Mouse (Mus musculus) neural tube, embryonic 14.5 days (tissue): Measurements from ENCODE around the gene Mfsd12. TPM values are rescaled to one million over a fixed set of nuclear protein-coding genes. Genes with fewer than 3 reads are reported as not detected.

ENCODE experiments used
- ATAC-seq: fragments of 200-750 bp; cut with Nextera tagmentation; 2 replicates; pipeline ENCODE4 v1.8.0; 2017; ENCODE audit warnings: low read depth, mild to moderate bottlenecking, moderate TSS enrichment, moderate library complexity
- H3K27ac ChIP-seq: fragments of 300-500 bp; sonication (generic); 2 replicates; pipeline ENCODE4 v1.5.1; 2014; ENCODE audit warnings: low read depth, mild to moderate bottlenecking, control low read depth, low read length, moderate library complexity, mixed read lengths
- H3K27me3 ChIP-seq: fragments of 300-500 bp; sonication (generic); 2 replicates; pipeline ENCODE4 v1.6.1; 2014; ENCODE audit warnings: low read length; ENCODE audit not compliant: control insufficient read depth, insufficient read depth
- H3K36me3 ChIP-seq: fragments of 300-500 bp; sonication (generic); 2 replicates; pipeline ENCODE4 v1.6.1; 2014; ENCODE audit warnings: low read length, mixed read lengths; ENCODE audit not compliant: control insufficient read depth, insufficient read depth
- H3K4me1 ChIP-seq: fragments of 300-500 bp; sonication (generic); 2 replicates; pipeline ENCODE4 v1.6.1; 2014; ENCODE audit warnings: low read length; ENCODE audit not compliant: control insufficient read depth, insufficient read depth
- H3K4me2 ChIP-seq: fragments of 300-500 bp; sonication (generic); 2 replicates; pipeline ENCODE4 v1.6.1; 2014; ENCODE audit warnings: mild to moderate bottlenecking, low read depth, low read length, control low read depth
- H3K4me3 ChIP-seq: fragments of 300-500 bp; sonication (generic); 2 replicates; pipeline ENCODE4 v1.5.1; 2014; ENCODE audit warnings: low read depth, low read length, control low read depth, mixed read lengths
- H3K9ac ChIP-seq: fragments of 300-500 bp; sonication (generic); replicated peaks from 2 replicates; pipeline ENCODE4 v1.6.1; 2014; ENCODE audit warnings: low read depth, mild to moderate bottlenecking, control low read depth, low read length, mixed read lengths
- H3K9me3 ChIP-seq: fragments of 300-500 bp; sonication (generic); 2 replicates; pipeline ENCODE4 v1.6.1; 2016; ENCODE audit warnings: low read length; ENCODE audit not compliant: control insufficient read depth
- WGBS: fragments of 180-500 bp; shearing (Covaris S2); extraction: QIAGEN DNeasy Blood & Tissue Kit; methylation state at CpG from one replicate; pipeline ENCODE4 v1.1.7; 2014; 5-methylcytosine and 5-hydroxymethylcytosine counted together
- polyA plus RNA-seq: library from polyadenylated mRNA; unstranded; fragments of >200 nt; fragmentation: Nextera tagmentation; extraction: Ambion mirVana; gene quantifications from 2 replicates; pipeline ENCODE4 v1.2.1, GENCODE M21; 2014

Gene Mfsd12
- polyA plus RNA-seq, 1 experiment from 2014 or later, result 8.7 TPM

DNA sequence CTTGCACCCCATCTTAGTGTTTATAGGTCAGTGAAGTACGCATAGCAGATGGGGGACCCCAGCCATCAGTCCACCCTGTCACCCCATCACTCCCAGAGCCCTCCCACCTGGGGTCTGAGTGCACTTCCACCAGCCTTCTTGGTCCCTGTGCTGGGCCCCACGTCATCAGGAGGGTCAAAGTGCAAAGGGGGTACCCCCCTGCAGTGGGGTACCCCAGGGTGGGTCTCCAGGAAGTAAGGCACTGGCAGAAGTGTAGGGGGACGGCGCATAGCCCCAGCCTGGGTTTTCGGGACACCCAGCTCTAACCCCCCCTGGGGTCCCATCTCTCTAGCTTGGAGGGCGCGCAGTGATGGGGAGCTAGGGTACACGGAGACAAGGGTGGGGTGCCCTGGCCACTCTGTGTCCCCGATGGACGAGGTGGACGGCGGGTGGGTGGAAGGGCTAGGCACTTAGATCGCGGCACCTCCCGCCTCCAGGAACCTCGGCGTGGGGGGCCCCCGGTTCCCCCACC, 42.6 kb downstream of the Mfsd12 start:
- WGBS, result 79% methylated on average over 18 of the region's 18 CpGs
- H3K27ac ChIP-seq, result no peak overlapping the region
- no peaks in the 10 kb centered on the region for H3K27me3 ChIP-seq
- H3K4me3 ChIP-seq, result no peak overlapping the region
- no peak for ATAC-seq
- H3K4me1 ChIP-seq, result peaks cover 36% of the 10 kb centered on the region
- H3K4me2 ChIP-seq, result no peak overlapping the region
- H3K36me3 ChIP-seq, result peaks cover 30% of the 10 kb centered on the region
- no peaks in the 10 kb centered on the region for H3K9me3 ChIP-seq
- H3K9ac ChIP-seq, result no peak overlapping the region

DNA sequence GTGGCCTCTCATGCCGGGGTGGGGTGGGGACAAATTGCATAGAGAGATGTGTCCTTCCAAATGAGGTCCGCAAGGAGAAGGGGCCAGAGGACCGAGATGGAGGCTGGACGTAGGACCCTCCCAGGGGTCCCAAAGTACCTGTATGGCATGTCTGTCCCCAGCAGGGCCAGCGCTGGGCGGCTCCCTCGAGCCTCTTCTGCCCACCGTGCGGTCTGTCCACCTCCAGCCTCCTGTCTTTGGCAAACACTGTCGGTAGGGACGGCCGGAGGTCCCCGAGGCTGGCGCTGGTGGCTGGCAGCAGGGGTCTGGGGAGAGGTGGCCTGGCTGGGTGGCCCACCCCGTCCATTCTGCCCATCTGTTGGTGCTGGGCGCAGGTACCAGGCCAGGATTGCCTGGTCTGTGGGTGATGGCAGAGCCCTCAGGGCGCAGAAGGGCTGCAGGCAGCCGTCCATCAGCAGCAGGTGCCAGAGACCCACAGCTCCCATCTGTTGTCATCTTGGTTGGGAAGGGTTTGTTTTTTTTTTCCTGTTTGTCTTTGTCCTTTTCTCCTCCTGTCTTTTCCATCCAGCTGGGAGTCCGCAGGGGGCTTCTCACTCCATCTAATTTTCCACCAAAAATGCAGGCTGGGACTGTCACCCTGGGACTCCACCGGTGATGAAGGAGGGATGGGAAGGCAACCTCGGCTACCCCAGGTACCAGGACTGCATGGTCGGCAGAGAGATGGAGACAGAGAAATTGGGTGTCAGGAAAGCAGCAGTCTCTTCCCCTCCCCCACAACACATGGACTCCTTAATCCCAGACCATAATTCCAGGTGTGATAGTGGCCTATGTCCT, 43.3 kb downstream of the Mfsd12 start:
- 0 out of 2 replicates have a peak overlapping the region, but pooled peaks have one; percentile 81 for H3K27ac ChIP-seq
- 0 out of 2 replicates have a peak overlapping the region, but pooled peaks have one; percentile 7 for H3K4me3 ChIP-seq
- H3K9ac ChIP-seq, result no peak overlapping the region
- H3K4me1 ChIP-seq, result peaks cover 36% of the 10 kb centered on the region
- H3K36me3 ChIP-seq, result peaks cover 32% of the 10 kb centered on the region
- no peaks in the 10 kb centered on the region for H3K9me3 ChIP-seq
- no peak for ATAC-seq
- WGBS, result 37% methylated on average over 17 of the region's 22 CpGs
- no peaks in the 10 kb centered on the region for H3K27me3 ChIP-seq
- no peak overlapping the region; the same call in 1 of the 2 replicates for H3K4me2 ChIP-seq

DNA sequence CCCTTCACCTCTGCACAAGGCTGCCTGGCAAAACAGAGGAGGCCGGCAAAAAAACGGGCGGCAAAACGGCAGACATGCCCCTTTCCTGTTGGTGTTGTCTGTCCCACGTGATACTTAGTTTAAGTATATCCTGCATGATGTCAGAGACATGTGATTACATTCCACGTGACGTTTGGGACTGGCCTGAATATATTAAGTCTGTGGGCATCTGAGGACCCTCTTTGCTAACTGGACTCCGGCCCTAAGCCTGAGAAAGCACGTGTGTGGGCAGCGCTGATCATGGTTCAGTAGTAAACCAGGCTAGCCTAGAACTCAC, 43.9 kb downstream of the Mfsd12 start:
- H3K27ac ChIP-seq, result peak overlapping the region; percentile 81
- 23% methylated on average over 10 of the region's 10 CpGs for WGBS
- peaks cover 36% of the 10 kb centered on the region for H3K4me1 ChIP-seq
- H3K9ac ChIP-seq, result no peak overlapping the region
- peak; percentile 7; the same call in 1 of the 2 replicates for ATAC-seq
- no peak overlapping the region; the same call in 1 of the 2 replicates for H3K4me2 ChIP-seq
- H3K9me3 ChIP-seq, result no peaks in the 10 kb centered on the region
- H3K4me3 ChIP-seq, result no peak overlapping the region
- H3K36me3 ChIP-seq, result peaks cover 37% of the 10 kb centered on the region
- H3K27me3 ChIP-seq, result no peaks in the 10 kb centered on the region

DNA sequence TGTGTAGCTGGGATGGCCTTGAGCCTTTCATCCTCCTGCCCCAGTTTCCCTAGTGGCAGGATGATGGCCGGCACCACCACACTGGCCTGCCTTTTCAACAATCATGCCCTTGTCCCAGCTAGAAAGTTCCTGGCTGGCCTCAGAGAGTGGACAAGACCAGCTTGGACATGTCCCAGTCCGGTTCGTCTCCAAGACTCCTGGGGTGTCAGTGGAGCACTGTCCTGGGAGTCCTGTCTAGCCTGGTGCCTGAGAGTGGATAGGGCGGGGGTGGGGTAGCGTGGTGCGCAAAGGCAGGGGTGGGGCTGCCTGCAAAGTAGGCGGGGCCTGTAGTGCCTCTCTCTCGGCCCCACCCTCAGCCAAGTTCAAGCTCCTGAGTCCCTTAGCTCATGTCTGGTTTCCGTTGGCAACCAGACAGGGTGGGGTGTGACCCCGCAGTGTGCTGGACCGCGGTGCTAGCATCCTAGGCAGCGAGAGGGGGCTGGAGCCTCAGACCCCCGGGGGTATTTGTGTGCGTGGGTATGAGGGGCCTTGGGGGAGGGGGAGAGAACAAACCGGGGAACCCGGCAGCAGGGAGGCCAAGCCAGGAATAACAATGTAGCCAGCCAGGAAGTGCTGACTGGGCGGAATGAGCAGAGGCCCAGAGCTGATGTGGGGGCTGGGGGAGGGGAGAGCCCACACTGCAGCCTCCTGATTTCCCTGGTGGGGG, 44.4 kb downstream of the Mfsd12 start:
- 5% methylated on average over 18 of the region's 18 CpGs for WGBS
- peaks cover 34% of the 10 kb centered on the region for H3K4me1 ChIP-seq
- peak; percentile 62 for ATAC-seq
- H3K36me3 ChIP-seq, result peaks cover 37% of the 10 kb centered on the region
- H3K27me3 ChIP-seq, result no peaks in the 10 kb centered on the region
- H3K4me2 ChIP-seq, result peak overlapping the region; percentile 20; the same call in 1 of the 2 replicates
- H3K27ac ChIP-seq, result peak overlapping the region; percentile 81
- H3K9me3 ChIP-seq, result no peaks in the 10 kb centered on the region
- 0 out of 2 replicates have a peak overlapping the region, but pooled peaks have one; percentile 21 for H3K9ac ChIP-seq
- H3K4me3 ChIP-seq, result no peak overlapping the region

DNA sequence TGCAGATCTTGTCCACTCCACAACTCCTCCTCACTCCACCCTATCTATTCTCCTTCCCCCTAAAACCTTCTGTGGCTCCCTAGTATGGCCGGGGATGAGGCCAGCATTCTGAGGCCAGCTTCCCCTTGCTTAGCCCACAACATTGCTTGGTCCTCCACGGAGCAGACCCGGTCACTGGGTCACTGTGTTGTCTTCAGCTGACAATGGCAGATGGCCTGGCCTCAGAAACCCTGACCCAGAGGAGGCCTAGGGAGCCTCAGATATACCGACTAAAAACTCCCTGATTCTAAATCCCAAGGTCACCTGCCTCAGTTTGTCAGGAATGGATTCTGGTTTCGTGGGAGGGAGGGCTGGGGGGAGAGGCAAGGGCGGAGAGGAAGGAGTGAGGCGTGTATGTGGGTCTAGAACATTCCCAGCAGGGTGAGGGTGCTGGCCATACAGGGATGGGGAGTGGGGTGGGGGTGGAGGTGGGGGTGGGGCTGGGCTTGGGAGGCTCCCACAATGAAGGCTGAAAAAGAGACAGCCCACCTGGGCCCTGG, 45.0 kb downstream of the Mfsd12 start:
- H3K4me2 ChIP-seq, result peak overlapping the region; percentile 20; the same call in 1 of the 2 replicates
- 9% methylated on average over 7 of the region's 7 CpGs for WGBS
- peak overlapping the region; percentile 81 for H3K27ac ChIP-seq
- H3K4me3 ChIP-seq, result no peak overlapping the region
- peaks cover 39% of the 10 kb centered on the region for H3K36me3 ChIP-seq
- no peaks in the 10 kb centered on the region for H3K9me3 ChIP-seq
- H3K4me1 ChIP-seq, result peaks cover 36% of the 10 kb centered on the region
- no peaks in the 10 kb centered on the region for H3K27me3 ChIP-seq
- H3K9ac ChIP-seq, result 0 out of 2 replicates have a peak overlapping the region, but pooled peaks have one; percentile 21
- no peak for ATAC-seq

DNA sequence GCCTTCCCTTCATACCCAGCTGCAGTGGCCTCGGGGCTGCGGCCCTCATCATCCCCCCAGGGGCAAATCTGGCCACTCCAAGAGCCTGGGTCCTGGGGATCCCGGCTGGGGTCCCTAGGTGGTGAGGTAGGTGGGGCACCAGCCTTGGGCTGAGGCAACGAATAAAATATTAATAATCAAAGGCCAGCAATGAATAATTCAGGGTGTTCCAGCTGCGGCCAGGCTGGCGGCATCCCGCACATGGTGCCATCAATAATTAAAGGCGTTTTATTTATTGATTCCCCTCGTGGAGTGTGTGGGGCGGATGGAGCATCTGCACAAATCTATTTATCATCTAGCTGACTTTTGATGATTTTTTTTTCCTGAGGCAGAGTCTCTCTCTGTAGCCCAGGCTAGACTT, 46.2 kb downstream of the Mfsd12 start:
- no peak for ATAC-seq
- H3K27ac ChIP-seq, result peak overlapping the region; percentile 81; the same call in 1 of the 2 replicates
- peaks cover 34% of the 10 kb centered on the region for H3K36me3 ChIP-seq
- no peaks in the 10 kb centered on the region for H3K9me3 ChIP-seq
- 25% methylated on average over 10 of the region's 10 CpGs for WGBS
- H3K4me2 ChIP-seq, result 0 out of 2 replicates have a peak overlapping the region, but pooled peaks have one; percentile 11
- peaks cover 41% of the 10 kb centered on the region for H3K4me1 ChIP-seq
- H3K9ac ChIP-seq, result 0 out of 2 replicates have a peak overlapping the region, but pooled peaks have one; percentile 21
- H3K4me3 ChIP-seq, result no peak overlapping the region
- H3K27me3 ChIP-seq, result 0 out of 2 replicates have a peak, but pooled peaks cover 2% of the 10 kb centered on the region

DNA sequence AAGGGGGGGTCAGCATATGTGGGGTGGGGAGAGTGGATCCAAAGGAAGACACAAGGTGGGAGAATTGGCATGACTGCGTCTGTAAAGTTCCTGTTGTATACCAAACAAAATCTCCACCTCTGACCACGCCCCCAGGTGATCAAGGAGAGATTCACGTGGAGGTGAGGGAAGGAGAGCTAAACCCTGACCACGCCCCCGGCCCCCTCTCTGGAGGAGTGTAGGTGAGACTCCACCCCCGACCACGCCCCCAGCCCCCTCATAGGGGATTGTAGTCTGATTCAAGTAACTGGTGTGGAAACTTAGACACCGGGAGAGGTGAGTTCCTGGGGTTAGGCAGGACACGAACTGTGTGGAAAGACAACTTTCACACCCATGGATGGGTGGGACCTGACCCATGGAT, 46.8 kb downstream of the Mfsd12 start:
- no peak overlapping the region for H3K4me2 ChIP-seq
- no peak overlapping the region for H3K27ac ChIP-seq
- 0 out of 2 replicates have a peak, but pooled peaks cover 2% of the 10 kb centered on the region for H3K27me3 ChIP-seq
- no peak for ATAC-seq
- no peak overlapping the region for H3K9ac ChIP-seq
- peaks cover 46% of the 10 kb centered on the region for H3K4me1 ChIP-seq
- 15% methylated on average over 9 of the region's 9 CpGs for WGBS
- no peak overlapping the region for H3K4me3 ChIP-seq
- H3K9me3 ChIP-seq, result no peaks in the 10 kb centered on the region
- H3K36me3 ChIP-seq, result peaks cover 34% of the 10 kb centered on the region

DNA sequence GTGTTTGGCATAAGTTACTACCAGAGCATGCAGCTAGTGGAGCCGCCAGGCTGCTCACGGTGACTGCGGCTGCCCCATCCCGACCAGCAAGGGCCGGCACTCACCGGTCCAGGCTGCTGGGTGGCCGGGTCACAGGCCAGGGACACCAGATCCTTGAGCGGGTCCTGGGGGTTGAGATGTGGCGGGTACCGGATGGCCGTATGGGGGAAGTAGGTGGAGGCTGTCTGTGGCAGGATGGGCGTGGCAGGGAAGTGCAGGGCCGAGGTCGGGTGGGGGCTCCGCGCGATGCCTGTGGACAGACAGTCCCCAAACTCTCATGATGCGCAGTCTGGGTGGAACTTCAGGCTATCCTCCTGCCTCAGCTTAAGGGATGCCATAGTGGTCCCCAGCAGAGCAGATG, 47.4 kb downstream of the Mfsd12 start:
- no peak overlapping the region for H3K27ac ChIP-seq
- H3K4me3 ChIP-seq, result no peak overlapping the region
- ATAC-seq, result no peak
- no peak overlapping the region for H3K9ac ChIP-seq
- no peaks in the 10 kb centered on the region for H3K9me3 ChIP-seq
- no peak overlapping the region for H3K4me2 ChIP-seq
- 0 out of 2 replicates have a peak, but pooled peaks cover 2% of the 10 kb centered on the region for H3K27me3 ChIP-seq
- H3K4me1 ChIP-seq, result peaks cover 46% of the 10 kb centered on the region
- 58% methylated on average over 18 of the region's 18 CpGs for WGBS
- peaks cover 29% of the 10 kb centered on the region for H3K36me3 ChIP-seq
